Mouse (Mus musculus): ENCODE measurements at regions not wholly inside any gene's neighbourhood (a gene's known extent, or its start where the extent isn't known, plus 50 kb on each side); places are given as distances from the start of the nearest gene placed in this dataset.

- WGBS, result 82% methylated on average over 9 of the region's 9 CpGs
- no peaks in the 10 kb centered on the region for H3K4me1 ChIP-seq (ENCODE audit: control insufficient read depth, insufficient read depth, low read length)
- TF ChIP-seq POLR2A (IDR thresholded peaks at IDR 0.05; ENCODE audit: borderline replicate concordance, control insufficient read depth, low read depth, low read length) (no peak), CTCF (IDR thresholded peaks at IDR 0.05; ENCODE audit: control insufficient read depth, insufficient read depth, low read length) (no peak)
- no peak overlapping the region for H3K27ac ChIP-seq (ENCODE audit: control insufficient read depth, insufficient read depth, low read depth, low read length, poor library complexity)
- no peak overlapping the region for H3K4me3 ChIP-seq (replicated peaks; ENCODE audit: control insufficient read depth, low read depth, low read length)
Measured at GRCm38 (mm10) chr16:76200801-76201728, 172.6 kb downstream of the Nrip1 start.

- Histone ChIP-seq H3K27ac (ENCODE audit: control insufficient read depth, insufficient read depth, low read depth, low read length, poor library complexity) (no peak overlapping the region), H3K4me1 (ENCODE audit: control insufficient read depth, insufficient read depth, low read length) (no peaks in the 10 kb centered on the region), H3K4me3 (replicated peaks; ENCODE audit: control insufficient read depth, low read depth, low read length) (no peak overlapping the region)
- WGBS, result 72% methylated on average over 3 of the region's 3 CpGs
- no peak for TF ChIP-seq POLR2A (IDR thresholded peaks at IDR 0.05; ENCODE audit: borderline replicate concordance, control insufficient read depth, low read depth, low read length)
- no peak for TF ChIP-seq CTCF (IDR thresholded peaks at IDR 0.05; ENCODE audit: control insufficient read depth, insufficient read depth, low read length)
Measured at GRCm38 (mm10) chr16:76200268-76200667, 173.4 kb downstream of the Nrip1 start.

GRCm38 (mm10) chr16:76199006-76199405, 174.6 kb downstream of the Nrip1 start:
- TF ChIP-seq POLR2A (IDR thresholded peaks at IDR 0.05; ENCODE audit: borderline replicate concordance, control insufficient read depth, low read depth, low read length) (no peak), CTCF (IDR thresholded peaks at IDR 0.05; ENCODE audit: control insufficient read depth, insufficient read depth, low read length) (no peak)
- Histone ChIP-seq H3K27ac (ENCODE audit: control insufficient read depth, insufficient read depth, low read depth, low read length, poor library complexity) (no peak overlapping the region), H3K4me1 (ENCODE audit: control insufficient read depth, insufficient read depth, low read length) (no peaks in the 10 kb centered on the region), H3K4me3 (replicated peaks; ENCODE audit: control insufficient read depth, low read depth, low read length) (no peak overlapping the region)
- WGBS, result 78% methylated on average over 3 of the region's 3 CpGs

- WGBS, result 81% methylated on average over 2 of the region's 2 CpGs
- no peaks in the 10 kb centered on the region for H3K4me1 ChIP-seq (ENCODE audit: control insufficient read depth, insufficient read depth, low read length)
- H3K27ac ChIP-seq (ENCODE audit: control insufficient read depth, insufficient read depth, low read depth, low read length, poor library complexity), result no peak overlapping the region
- H3K4me3 ChIP-seq (replicated peaks; ENCODE audit: control insufficient read depth, low read depth, low read length), result no peak overlapping the region
- TF ChIP-seq CTCF (IDR thresholded peaks at IDR 0.05; ENCODE audit: control insufficient read depth, insufficient read depth, low read length) (no peak), POLR2A (IDR thresholded peaks at IDR 0.05; ENCODE audit: borderline replicate concordance, control insufficient read depth, low read depth, low read length) (no peak)
Measured at GRCm38 (mm10) chr16:76194291-76194690, 172.2 kb upstream of the Samsn1 start.

GRCm38 (mm10) chr16:76191135-76191534, 169.1 kb upstream of the Samsn1 start:
- no peak overlapping the region for H3K4me3 ChIP-seq (replicated peaks; ENCODE audit: control insufficient read depth, low read depth, low read length)
- H3K27ac ChIP-seq (ENCODE audit: control insufficient read depth, insufficient read depth, low read depth, low read length, poor library complexity), result no peak overlapping the region
- 89% methylated on average over 10 of the region's 10 CpGs for WGBS
- H3K4me1 ChIP-seq (ENCODE audit: control insufficient read depth, insufficient read depth, low read length), result no peaks in the 10 kb centered on the region
- no peak for TF ChIP-seq POLR2A (IDR thresholded peaks at IDR 0.05; ENCODE audit: borderline replicate concordance, control insufficient read depth, low read depth, low read length)
- no peak for TF ChIP-seq CTCF (IDR thresholded peaks at IDR 0.05; ENCODE audit: control insufficient read depth, insufficient read depth, low read length)

GRCm38 (mm10) chr16:76183556-76183955, 161.5 kb upstream of the Samsn1 start:
- WGBS, result 79% methylated on average over 2 of the region's 2 CpGs
- H3K27ac ChIP-seq (ENCODE audit: control insufficient read depth, insufficient read depth, low read depth, low read length, poor library complexity), result no peak overlapping the region
- H3K4me3 ChIP-seq (replicated peaks; ENCODE audit: control insufficient read depth, low read depth, low read length), result no peak overlapping the region
- TF ChIP-seq CTCF (IDR thresholded peaks at IDR 0.05; ENCODE audit: control insufficient read depth, insufficient read depth, low read length), result no peak
- no peak for TF ChIP-seq POLR2A (IDR thresholded peaks at IDR 0.05; ENCODE audit: borderline replicate concordance, control insufficient read depth, low read depth, low read length)
- no peaks in the 10 kb centered on the region for H3K4me1 ChIP-seq (ENCODE audit: control insufficient read depth, insufficient read depth, low read length)

GRCm38 (mm10) chr16:76183105-76183504, 161.0 kb upstream of the Samsn1 start:
- Histone ChIP-seq H3K4me3 (replicated peaks; ENCODE audit: control insufficient read depth, low read depth, low read length) (no peak overlapping the region), H3K27ac (ENCODE audit: control insufficient read depth, insufficient read depth, low read depth, low read length, poor library complexity) (no peak overlapping the region), H3K4me1 (ENCODE audit: control insufficient read depth, insufficient read depth, low read length) (no peaks in the 10 kb centered on the region)
- WGBS, result 65% methylated on average over 3 of the region's 3 CpGs
- TF ChIP-seq POLR2A (IDR thresholded peaks at IDR 0.05; ENCODE audit: borderline replicate concordance, control insufficient read depth, low read depth, low read length) (no peak), CTCF (IDR thresholded peaks at IDR 0.05; ENCODE audit: control insufficient read depth, insufficient read depth, low read length) (no peak)

- Histone ChIP-seq H3K4me1 (ENCODE audit: control insufficient read depth, insufficient read depth, low read length) (no peaks in the 10 kb centered on the region), H3K27ac (ENCODE audit: control insufficient read depth, insufficient read depth, low read depth, low read length, poor library complexity) (no peak overlapping the region), H3K4me3 (replicated peaks; ENCODE audit: control insufficient read depth, low read depth, low read length) (no peak overlapping the region)
- TF ChIP-seq POLR2A (IDR thresholded peaks at IDR 0.05; ENCODE audit: borderline replicate concordance, control insufficient read depth, low read depth, low read length) (no peak), CTCF (IDR thresholded peaks at IDR 0.05; ENCODE audit: control insufficient read depth, insufficient read depth, low read length) (no peak)
- WGBS, result 81% methylated on average over 3 of the region's 3 CpGs
Measured at GRCm38 (mm10) chr16:76181596-76181995, 159.5 kb upstream of the Samsn1 start.

Measured in bone marrow, adult 2 months (tissue).